Mouse (Mus musculus) megakaryocyte-erythroid progenitor cell, adult 5-6 weeks (primary cell): ENCODE data around the gene Cyb5r3. TPM values are rescaled to one million over a fixed set of nuclear protein-coding genes. Genes with fewer than 3 reads are reported as not detected.
"Not testable (repeated sequence)": the region's sequence is repeated elsewhere in the genome, so short reads cannot be mapped to it uniquely, and the experiment has no call there.

ENCODE experiments used
- ATAC-seq: replicated peaks from 2 replicates; pipeline ENCODE4 v1.8.0; 2016; ENCODE audit warnings: mild to moderate bottlenecking, inconsistent platforms; ENCODE audit not compliant: severe bottlenecking, poor library complexity, low FRiP score, low TSS enrichment
- total RNA-seq, 2 experiments: library from RNA; stranded (forward) in 1 of 2; stranded (reverse) in 1 of 2; fragments of 200-1000, 215-1000 nt in 1 of 2; fragments of >200 nt in 1 of 2; fragmentation: Nextera tagmentation in 1 of 2; gene quantifications; 2 replicates each; pipeline ENCODE4 v1.2.3; 2014 to 2017

The Cyb5r3 gene
- total RNA-seq, 2 experiments from 2014 or later = 55.6 to 102 TPM

DNA sequence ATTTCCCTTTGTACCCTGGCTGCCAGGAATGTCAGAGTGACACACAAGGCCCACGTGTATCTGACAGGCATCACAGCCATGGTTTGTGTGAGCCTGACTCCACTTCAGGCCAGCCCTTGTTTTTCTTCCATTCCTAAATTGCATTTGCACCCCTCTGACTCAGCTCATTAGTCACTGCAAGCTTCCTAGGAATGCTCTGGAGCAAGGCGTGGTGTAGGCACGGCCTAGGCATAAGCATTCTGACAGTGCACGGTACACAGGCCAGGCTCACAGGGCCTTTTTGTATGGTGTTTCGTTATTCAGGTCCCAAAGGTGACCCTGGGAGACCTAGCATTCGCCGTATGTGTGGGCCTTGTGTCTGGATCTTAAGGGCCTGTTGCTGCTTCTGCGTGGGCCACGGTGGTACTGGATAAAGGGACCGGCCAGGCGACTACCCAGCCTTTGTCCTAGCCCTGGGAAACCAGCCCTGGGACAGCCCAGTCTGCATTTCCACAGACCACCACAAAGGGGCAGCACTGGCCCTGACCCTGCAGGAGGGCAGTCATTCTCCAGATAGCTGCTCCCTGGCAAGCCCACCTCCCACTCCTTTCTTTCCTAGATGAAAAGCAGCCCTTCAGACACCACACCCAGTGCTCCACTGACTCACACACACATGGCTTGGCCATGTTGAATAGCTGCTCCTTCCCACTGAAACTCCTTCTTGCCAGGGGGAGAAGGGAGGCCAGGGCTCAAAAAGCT, 15.3 kb downstream of the Cyb5r3 start:
- peak; percentile 16; the same call in 1 of the 2 replicates for ATAC-seq

DNA sequence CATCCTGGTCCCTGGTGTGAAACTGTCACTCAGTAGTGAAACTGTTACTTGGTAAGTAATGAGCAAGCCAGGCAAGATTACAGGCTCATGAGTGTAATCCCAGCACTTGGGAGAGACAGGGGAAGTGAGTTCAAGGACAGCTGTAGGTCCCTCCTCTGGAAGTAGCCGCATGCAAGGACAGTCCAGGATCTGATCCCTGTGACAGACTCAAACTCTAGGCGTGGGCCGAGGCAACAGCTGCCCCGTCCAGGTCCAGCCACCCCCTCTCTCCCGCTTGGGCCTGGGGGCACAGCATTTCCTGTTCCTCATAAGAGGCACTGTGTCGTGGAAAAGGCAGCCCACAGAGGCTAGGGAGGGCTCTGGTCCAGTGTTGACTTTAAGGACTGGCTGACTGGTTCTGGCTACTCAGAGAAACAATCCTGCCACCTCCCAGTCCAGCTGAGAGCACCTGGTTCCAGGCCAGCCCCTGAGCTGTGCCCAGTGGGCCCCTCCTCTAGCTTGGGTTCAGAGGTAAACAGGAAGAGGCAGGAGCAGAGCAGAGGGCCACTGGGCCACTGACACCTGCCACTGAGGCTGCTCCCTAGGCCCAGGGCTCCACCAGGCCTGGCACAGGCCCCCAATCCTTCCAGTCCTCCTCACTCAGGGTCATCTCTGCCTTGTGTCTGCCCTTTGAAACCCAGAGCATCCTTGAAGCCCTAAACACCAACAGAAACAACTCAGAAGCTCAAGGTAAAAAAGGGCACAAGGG, 16.5 kb downstream of the Cyb5r3 start:
- ATAC-seq = no peak

GRCm38 (mm10) chr15:83154309-83154708, 18.1 kb downstream of the Cyb5r3 start:
- ATAC-seq = no peak

- ATAC-seq = no peak
Measured at GRCm38 (mm10) chr15:83150694-83151093, 21.7 kb downstream of the Cyb5r3 start.

DNA sequence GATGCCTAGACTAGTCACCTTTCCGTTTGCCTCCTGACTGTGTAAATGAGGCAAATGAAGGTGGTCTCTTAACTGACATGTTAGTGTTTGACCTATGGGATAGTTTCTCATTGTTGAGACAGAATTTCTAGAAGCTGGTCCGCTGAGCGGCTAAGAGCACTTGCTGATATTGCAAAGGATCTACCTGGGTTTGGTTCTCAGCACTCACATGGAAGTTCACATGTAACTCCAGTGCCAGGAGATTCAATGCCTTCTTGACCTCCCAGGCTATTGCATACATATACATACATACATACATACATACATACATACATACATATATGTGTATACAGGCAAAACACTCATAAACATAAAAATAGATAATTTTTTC, 22.3 kb downstream of the Cyb5r3 start:
- ATAC-seq = no peak

GRCm38 (mm10) chr15:83149196-83150072, 23.0 kb downstream of the Cyb5r3 start, which contains the start of gene Poldip3:
Gene Poldip3 (minus strand): TSS chr15:83149384.
- ATAC-seq = peak; percentile 91

DNA sequence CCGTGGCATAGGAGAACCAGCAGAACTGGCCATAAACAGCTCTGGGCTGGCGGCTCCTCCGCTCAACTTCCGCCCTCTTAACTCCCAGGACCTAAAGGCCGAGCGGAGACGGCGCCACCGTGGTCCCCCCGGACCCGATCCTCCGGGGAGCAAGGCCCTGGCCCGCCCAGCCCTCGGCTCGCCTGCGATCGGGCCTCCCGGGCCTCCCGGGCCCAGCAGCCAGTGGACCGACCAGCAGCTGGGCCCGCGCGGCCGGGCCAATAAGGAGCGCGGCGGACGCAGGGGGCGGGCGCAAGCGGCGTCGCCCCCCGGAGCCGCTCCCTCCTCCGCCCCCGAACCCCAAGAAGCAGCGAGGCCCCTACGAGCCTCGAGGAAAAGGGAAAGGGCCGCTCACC, 23.6 kb downstream of the Cyb5r3 start:
- peak; percentile 17 for ATAC-seq

- ATAC-seq = no peak
Measured at GRCm38 (mm10) chr15:83148395-83148794, 24.0 kb downstream of the Cyb5r3 start.

GRCm38 (mm10) chr15:83145541-83145940, 26.9 kb downstream of the Cyb5r3 start:
- no peak for ATAC-seq

DNA sequence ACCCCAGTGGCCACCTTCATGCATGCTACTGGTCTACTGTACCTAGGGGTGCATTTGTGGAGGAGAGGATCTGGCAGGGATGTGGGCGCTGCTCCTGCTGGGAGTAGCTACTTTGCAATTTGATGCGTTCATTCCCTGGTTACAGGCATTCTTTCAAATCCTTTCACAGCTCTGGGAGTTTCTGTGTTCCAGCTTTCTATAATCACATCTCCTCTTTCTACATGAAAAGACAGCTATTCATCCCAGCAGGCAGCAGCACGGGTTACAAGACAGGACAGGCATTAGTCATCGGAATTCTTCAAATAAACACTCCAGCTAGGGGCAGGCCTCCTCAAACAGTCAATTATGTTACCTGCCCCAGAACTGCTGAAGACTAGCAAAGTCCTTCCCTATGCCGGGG, 29.5 kb downstream of the Cyb5r3 start:
- ATAC-seq = no peak

DNA sequence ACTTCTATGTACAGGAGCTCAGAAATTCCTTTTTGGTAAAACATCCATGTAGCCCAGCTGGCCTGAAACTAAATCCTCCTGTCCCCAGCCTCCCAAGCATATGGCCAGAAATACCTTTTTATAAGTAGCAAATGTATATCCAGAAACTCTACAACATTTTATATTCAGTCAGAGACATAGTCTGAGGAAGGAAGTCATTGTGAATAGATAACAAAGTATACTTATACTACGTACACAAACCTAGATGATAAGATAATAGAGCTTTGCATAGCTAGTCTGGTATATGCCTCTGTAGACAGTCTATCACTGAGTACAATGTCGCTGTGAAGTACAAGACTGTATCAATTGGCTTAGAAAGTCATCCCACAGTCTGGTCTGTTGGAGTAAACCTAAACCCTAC, 36.7 kb downstream of the Cyb5r3 start:
- ATAC-seq = no peak

DNA sequence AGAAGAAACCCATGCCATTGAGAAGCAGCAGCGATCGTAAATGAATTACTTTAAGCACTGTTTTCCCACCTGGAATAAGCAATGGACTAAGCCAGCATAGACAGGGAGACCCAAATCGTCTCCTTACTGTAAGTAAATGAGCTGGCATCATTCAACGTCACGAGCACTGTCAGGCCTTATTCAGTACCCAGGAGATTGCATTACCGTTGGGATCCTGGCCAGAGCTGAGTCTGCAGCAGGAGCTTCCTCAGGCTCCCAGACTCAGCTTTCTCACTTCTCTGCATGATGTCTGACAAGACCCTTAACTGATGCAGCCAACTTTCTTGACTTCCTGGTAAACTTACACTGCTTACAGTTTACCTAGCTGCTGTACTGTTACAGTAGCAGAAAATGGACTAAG, 37.7 kb downstream of the Cyb5r3 start:
- no peak for ATAC-seq

DNA sequence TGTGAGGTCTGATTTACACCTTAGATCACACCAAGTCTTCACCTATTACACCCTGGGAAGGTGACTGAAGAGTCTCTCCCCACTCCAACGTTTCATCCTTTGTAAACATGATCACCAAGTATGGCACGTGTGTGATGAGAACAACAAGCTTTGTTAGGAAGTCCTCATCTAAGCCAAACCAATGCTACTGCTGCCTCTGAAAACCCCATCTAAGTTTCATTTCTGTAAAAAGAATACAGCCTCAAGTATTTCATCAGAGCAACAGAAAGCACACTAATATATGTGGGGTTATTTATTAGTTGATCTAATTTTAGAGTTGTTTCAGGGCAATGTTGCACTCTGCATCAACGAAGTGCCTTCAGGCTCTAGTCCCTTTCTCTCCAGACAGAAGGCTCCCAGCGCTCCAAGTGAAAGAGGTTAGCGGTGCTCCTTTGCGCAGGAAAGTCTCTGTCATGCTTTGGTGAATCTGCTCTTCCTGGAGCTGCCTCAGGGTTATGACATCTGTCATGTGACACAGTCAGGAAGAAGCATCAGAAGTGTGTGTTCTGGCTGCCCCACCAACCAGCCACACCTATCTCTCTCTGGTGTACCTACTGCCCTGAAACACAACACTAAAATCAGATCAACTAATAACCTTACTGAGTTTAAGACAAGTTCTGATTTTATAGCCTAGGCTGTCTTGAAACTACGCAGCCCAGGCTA, 42.7 kb downstream of the Cyb5r3 start:
- no peak for ATAC-seq

GRCm38 (mm10) chr15:83127037-83127436, 45.4 kb downstream of the Cyb5r3 start:
- not testable (repeated sequence) for ATAC-seq

DNA sequence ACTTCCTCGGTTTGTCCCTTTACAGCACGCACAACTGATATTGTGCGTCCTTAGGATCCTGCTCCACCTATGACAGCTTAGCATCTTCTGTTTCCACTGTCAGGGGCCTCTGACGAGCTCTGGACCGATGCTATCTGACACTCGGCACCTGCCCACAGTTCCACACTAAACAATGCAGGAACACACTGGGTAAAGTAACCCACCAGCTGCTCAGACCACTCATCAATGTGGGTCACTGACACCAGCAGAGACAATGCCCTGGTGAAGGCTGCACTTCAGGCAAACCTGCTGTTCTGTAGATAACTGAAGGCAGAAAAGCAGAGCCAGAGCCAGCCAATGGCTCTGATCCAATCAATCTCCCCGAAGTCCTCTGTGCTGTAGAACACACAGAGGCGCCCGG, 45.8 kb downstream of the Cyb5r3 start:
- no peak for ATAC-seq

GRCm38 (mm10) chr15:83124625-83125024, 47.8 kb downstream of the Cyb5r3 start:
- ATAC-seq = no peak

GRCm38 (mm10) chr15:83122566-83123145, 49.7 kb downstream of the Cyb5r3 start, which contains the start of gene Rrp7a:
Gene Rrp7a (minus strand): TSS chr15:83122801.
- peak; percentile 85 for ATAC-seq

DNA sequence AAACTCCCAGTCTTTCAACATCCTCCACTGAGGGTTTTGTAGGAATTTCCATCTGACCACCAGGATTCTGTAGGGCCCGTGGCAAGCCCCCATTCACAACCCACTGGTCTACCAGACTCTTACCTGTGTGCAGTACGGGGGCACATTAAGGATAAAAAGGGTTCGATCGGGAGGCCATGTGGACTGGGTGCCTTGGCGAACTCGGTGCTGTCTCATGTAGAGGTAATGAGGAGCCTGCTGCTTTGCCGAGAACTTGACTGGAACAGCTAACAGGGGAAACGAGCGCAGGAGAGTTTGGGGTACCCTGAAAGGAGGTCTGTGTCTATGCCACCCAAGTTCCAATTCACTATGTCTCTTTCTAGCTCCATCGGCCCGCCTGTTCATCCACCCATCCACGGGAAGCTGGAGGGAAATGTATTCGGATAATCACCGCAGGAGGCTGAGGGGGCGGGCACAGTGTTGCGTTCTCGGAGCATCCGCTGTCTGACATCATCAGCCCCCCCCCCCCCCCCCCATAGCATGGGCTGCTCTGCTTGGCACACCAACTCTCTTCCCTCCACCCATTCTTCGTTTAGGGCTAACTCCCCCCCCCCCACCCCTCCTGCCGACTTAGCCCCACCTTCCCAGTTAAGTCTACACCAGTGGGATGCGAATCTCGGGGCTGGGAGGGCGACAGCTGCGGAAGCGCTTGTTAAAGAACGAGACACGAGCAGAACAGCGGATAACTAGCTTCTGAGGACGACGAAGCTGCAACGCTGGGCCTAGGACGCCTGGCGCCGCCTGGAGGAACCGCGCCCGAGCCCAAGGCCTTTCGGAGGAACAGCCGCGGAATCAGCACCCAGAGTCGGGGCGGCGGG, 50.5 kb downstream of the Cyb5r3 start:
- ATAC-seq = peak; percentile 20
